Mouse (Mus musculus): ENCODE measurements around the gene Prm1. TPM values are rescaled to one million over a fixed set of nuclear protein-coding genes. Genes with fewer than 3 reads are reported as not detected.

The Prm1 gene
- polyA plus RNA-seq, 1 experiment, result not detected

GRCm38 (mm10) chr16:10781862-10782371, 23.7 kb downstream of the Prm1 start:
- no peaks in the 10 kb centered on the region for H3K27me3 ChIP-seq (ENCODE audit: control insufficient read depth, insufficient read depth, insufficient read length)
- H3K4me2 ChIP-seq (ENCODE audit: low read depth), result peak overlapping the region; percentile 79
- no peak overlapping the region for H3K4me3 ChIP-seq
- peaks cover 5% of the 10 kb centered on the region for H3K79me2 ChIP-seq (ENCODE audit: control insufficient read depth, insufficient read depth)
- H3ac ChIP-seq (ENCODE audit: control insufficient read depth, insufficient read length), result no peak overlapping the region
- H3K36me3 ChIP-seq (ENCODE audit: control insufficient read depth, insufficient read depth), result no peaks in the 10 kb centered on the region
- TF ChIP-seq MYOG (IDR thresholded peaks at IDR 0.05; ENCODE audit: control insufficient read depth in 1 of 3, insufficient read depth in 1 of 3, insufficient read length in 2 of 3, low read depth in 2 of 3), result peak in 1 of 3 experiments; percentile 52
- TF ChIP-seq POLR2A (IDR thresholded peaks at IDR 0.05; ENCODE audit: insufficient read length, low read depth), result no peak
- no peak for TF ChIP-seq POLR2AphosphoS2 (IDR thresholded peaks at IDR 0.05; ENCODE audit: insufficient read length, low read depth)
- no peak for TF ChIP-seq SRF (IDR thresholded peaks at IDR 0.05; ENCODE audit: control insufficient read depth, insufficient read length, low read depth)
- peak in 2 of 3 experiments; percentile 32 to 43 for TF ChIP-seq MYOD1 (IDR thresholded peaks at IDR 0.05; ENCODE audit: control insufficient read depth in 1 of 3, insufficient read length in 2 of 3, low read depth in 2 of 3)
- no peak for TF ChIP-seq REST (IDR thresholded peaks at IDR 0.05; ENCODE audit: insufficient read depth, insufficient read length)

DNA sequence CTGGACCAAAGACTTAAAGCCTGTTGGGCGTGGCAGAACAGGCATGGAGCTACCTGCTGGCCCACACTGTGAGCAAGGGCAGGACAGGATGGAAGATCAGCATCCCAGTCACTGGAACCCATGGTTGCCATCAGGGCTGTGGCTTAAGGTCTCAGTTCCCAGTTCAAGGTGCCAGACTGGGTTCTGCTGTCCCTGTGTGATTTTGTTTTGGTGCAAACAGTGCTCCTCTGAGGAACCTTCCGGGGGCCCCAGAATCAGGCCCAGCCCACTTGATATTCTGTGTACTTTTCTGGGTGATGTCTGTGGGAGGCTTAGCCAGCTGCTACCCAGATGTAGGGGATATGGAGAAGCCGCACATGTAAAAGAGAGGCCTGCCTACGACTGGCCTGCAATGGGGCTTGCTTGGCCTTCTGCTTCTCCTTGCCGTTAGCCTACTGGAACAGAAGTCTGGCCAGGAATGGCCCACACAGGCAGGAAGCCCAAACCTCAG, 25.0 kb downstream of the Prm1 start:
- no peaks in the 10 kb centered on the region for H3K36me3 ChIP-seq (ENCODE audit: control insufficient read depth, insufficient read depth)
- no peaks in the 10 kb centered on the region for H3K27me3 ChIP-seq (ENCODE audit: control insufficient read depth, insufficient read depth, insufficient read length)
- no peak overlapping the region for H3K4me3 ChIP-seq
- H3ac ChIP-seq (ENCODE audit: control insufficient read depth, insufficient read length), result no peak overlapping the region
- no peak overlapping the region for H3K4me2 ChIP-seq (ENCODE audit: low read depth)
- no peak for TF ChIP-seq MYOD1 (IDR thresholded peaks at IDR 0.05; ENCODE audit: control insufficient read depth in 1 of 3, insufficient read length in 2 of 3, low read depth in 2 of 3)
- TF ChIP-seq TCF12 (IDR thresholded peaks at IDR 0.05; ENCODE audit: insufficient read depth, poor library complexity, severe bottlenecking), result no peak
- no peak for TF ChIP-seq E2F4 (IDR thresholded peaks at IDR 0.05; ENCODE audit: insufficient read depth)
- no peak for TF ChIP-seq REST (IDR thresholded peaks at IDR 0.05; ENCODE audit: insufficient read depth, insufficient read length)
- TF ChIP-seq MYOG (IDR thresholded peaks at IDR 0.05; ENCODE audit: control insufficient read depth in 1 of 3, insufficient read depth in 1 of 3, insufficient read length in 2 of 3, low read depth in 2 of 3), result no peak
- no peak for TF ChIP-seq MAX (IDR thresholded peaks at IDR 0.05; ENCODE audit: low read depth)
- TF ChIP-seq POLR2AphosphoS2 (IDR thresholded peaks at IDR 0.05; ENCODE audit: insufficient read length, low read depth), result no peak
- TF ChIP-seq CEBPB (IDR thresholded peaks at IDR 0.05; ENCODE audit: insufficient read depth, poor library complexity, severe bottlenecking), result no peak
- no peak for TF ChIP-seq USF1 (IDR thresholded peaks at IDR 0.05; ENCODE audit: low read depth)
- TF ChIP-seq TCF3 (IDR thresholded peaks at IDR 0.05; ENCODE audit: insufficient read length, low read depth), result no peak
- no peak for TF ChIP-seq POLR2A (IDR thresholded peaks at IDR 0.05; ENCODE audit: insufficient read length, low read depth)
- TF ChIP-seq SRF (IDR thresholded peaks at IDR 0.05; ENCODE audit: control insufficient read depth, insufficient read length, low read depth), result no peak
- H3K79me2 ChIP-seq (ENCODE audit: control insufficient read depth, insufficient read depth), result peaks cover 5% of the 10 kb centered on the region

GRCm38 (mm10) chr16:10777579-10778160, 28.0 kb downstream of the Prm1 start:
- TF ChIP-seq E2F4 (IDR thresholded peaks at IDR 0.05; ENCODE audit: insufficient read depth) (no peak), SRF (IDR thresholded peaks at IDR 0.05; ENCODE audit: control insufficient read depth, insufficient read length, low read depth) (no peak)
- Histone ChIP-seq H3K27me3 (ENCODE audit: control insufficient read depth, insufficient read depth, insufficient read length) (no peaks in the 10 kb centered on the region), H3K79me2 (ENCODE audit: control insufficient read depth, insufficient read depth) (no peaks in the 10 kb centered on the region), H3K4me2 (ENCODE audit: low read depth) (no peak overlapping the region), H3K4me3 (no peak overlapping the region), H3K36me3 (ENCODE audit: control insufficient read depth, insufficient read depth) (no peaks in the 10 kb centered on the region), H3ac (ENCODE audit: control insufficient read depth, insufficient read length) (no peak overlapping the region)

DNA sequence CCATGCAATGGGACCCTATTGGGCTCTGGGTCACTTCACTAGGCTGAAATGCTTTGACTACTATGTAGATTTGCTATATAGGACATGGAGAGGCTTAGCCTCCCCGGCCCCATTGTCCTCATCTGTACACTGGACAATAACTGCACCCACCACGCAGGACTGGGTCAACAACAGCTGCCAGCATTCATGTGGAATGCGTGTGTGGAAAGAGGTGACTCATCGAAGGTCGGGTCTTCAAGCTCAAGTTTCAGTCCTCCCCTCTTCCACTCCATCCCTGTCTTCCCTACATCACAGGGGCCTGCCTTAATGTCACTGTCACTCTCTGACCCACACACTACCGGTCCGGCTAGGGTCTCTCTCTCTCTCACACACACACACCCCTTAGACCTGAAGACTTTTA, 29.3 kb downstream of the Prm1 start:
- no peaks in the 10 kb centered on the region for H3K27me3 ChIP-seq (ENCODE audit: control insufficient read depth, insufficient read depth, insufficient read length)
- H3K4me2 ChIP-seq (ENCODE audit: low read depth), result peak overlapping the region; percentile 57
- no peak overlapping the region for H3ac ChIP-seq (ENCODE audit: control insufficient read depth, insufficient read length)
- H3K79me2 ChIP-seq (ENCODE audit: control insufficient read depth, insufficient read depth), result no peaks in the 10 kb centered on the region
- H3K36me3 ChIP-seq (ENCODE audit: control insufficient read depth, insufficient read depth), result no peaks in the 10 kb centered on the region
- no peak for TF ChIP-seq MAX (IDR thresholded peaks at IDR 0.05; ENCODE audit: low read depth)
- TF ChIP-seq E2F4 (IDR thresholded peaks at IDR 0.05; ENCODE audit: insufficient read depth), result no peak
- TF ChIP-seq REST (IDR thresholded peaks at IDR 0.05; ENCODE audit: insufficient read depth, insufficient read length), result no peak
- 0 out of 2 replicates have a peak, but pooled peaks have one; percentile 7 for TF ChIP-seq CEBPB (IDR thresholded peaks at IDR 0.05; ENCODE audit: insufficient read depth, poor library complexity, severe bottlenecking)
- peak; percentile 20 to 94 (median 93) for TF ChIP-seq MYOD1 (IDR thresholded peaks at IDR 0.05; ENCODE audit: control insufficient read depth in 1 of 3, insufficient read length in 2 of 3, low read depth in 2 of 3)
- TF ChIP-seq TCF12 (IDR thresholded peaks at IDR 0.05; ENCODE audit: insufficient read depth, poor library complexity, severe bottlenecking), result peak; percentile 38
- no peak for TF ChIP-seq USF1 (IDR thresholded peaks at IDR 0.05; ENCODE audit: low read depth)
- peak; percentile 43 for TF ChIP-seq TCF3 (IDR thresholded peaks at IDR 0.05; ENCODE audit: insufficient read length, low read depth)
- TF ChIP-seq POLR2AphosphoS2 (IDR thresholded peaks at IDR 0.05; ENCODE audit: insufficient read length, low read depth), result no peak
- TF ChIP-seq MYOG (IDR thresholded peaks at IDR 0.05; ENCODE audit: control insufficient read depth in 1 of 3, insufficient read depth in 1 of 3, insufficient read length in 2 of 3, low read depth in 2 of 3), result peak; percentile 33 to 91 (median 80)
- TF ChIP-seq SRF (IDR thresholded peaks at IDR 0.05; ENCODE audit: control insufficient read depth, insufficient read length, low read depth), result no peak
- no peak for TF ChIP-seq POLR2A (IDR thresholded peaks at IDR 0.05; ENCODE audit: insufficient read length, low read depth)
- no peak overlapping the region for H3K4me3 ChIP-seq

- Histone ChIP-seq H3K79me2 (ENCODE audit: control insufficient read depth, insufficient read depth) (no peaks in the 10 kb centered on the region), H3K36me3 (ENCODE audit: control insufficient read depth, insufficient read depth) (no peaks in the 10 kb centered on the region), H3K4me2 (ENCODE audit: low read depth) (no peak overlapping the region), H3ac (ENCODE audit: control insufficient read depth, insufficient read length) (no peak overlapping the region), H3K27me3 (ENCODE audit: control insufficient read depth, insufficient read depth, insufficient read length) (no peaks in the 10 kb centered on the region), H3K4me3 (no peak overlapping the region)
- no peak for TF ChIP-seq TCF12 (IDR thresholded peaks at IDR 0.05; ENCODE audit: insufficient read depth, poor library complexity, severe bottlenecking)
- no peak for TF ChIP-seq E2F4 (IDR thresholded peaks at IDR 0.05; ENCODE audit: insufficient read depth)
- no peak for TF ChIP-seq REST (IDR thresholded peaks at IDR 0.05; ENCODE audit: insufficient read depth, insufficient read length)
- no peak for TF ChIP-seq USF1 (IDR thresholded peaks at IDR 0.05; ENCODE audit: low read depth)
- TF ChIP-seq SRF (IDR thresholded peaks at IDR 0.05; ENCODE audit: control insufficient read depth, insufficient read length, low read depth), result no peak
- TF ChIP-seq MAX (IDR thresholded peaks at IDR 0.05; ENCODE audit: low read depth), result no peak
- TF ChIP-seq CEBPB (IDR thresholded peaks at IDR 0.05; ENCODE audit: insufficient read depth, poor library complexity, severe bottlenecking), result no peak
- TF ChIP-seq MYOG (IDR thresholded peaks at IDR 0.05; ENCODE audit: control insufficient read depth in 1 of 3, insufficient read depth in 1 of 3, insufficient read length in 2 of 3, low read depth in 2 of 3), result no peak
- TF ChIP-seq MYOD1 (IDR thresholded peaks at IDR 0.05; ENCODE audit: control insufficient read depth in 1 of 3, insufficient read length in 2 of 3, low read depth in 2 of 3), result no peak
- TF ChIP-seq POLR2A (IDR thresholded peaks at IDR 0.05; ENCODE audit: insufficient read length, low read depth), result no peak
- TF ChIP-seq TCF3 (IDR thresholded peaks at IDR 0.05; ENCODE audit: insufficient read length, low read depth), result no peak
- TF ChIP-seq POLR2AphosphoS2 (IDR thresholded peaks at IDR 0.05; ENCODE audit: insufficient read length, low read depth), result no peak
Observed at GRCm38 (mm10) chr16:10774726-10775125, 30.9 kb downstream of the Prm1 start.
